Mouse (Mus musculus): ENCODE results near the gene Ppp1r12b. TPM values are rescaled to one million over a fixed set of nuclear protein-coding genes. Genes with fewer than 3 reads are reported as not detected.

Ppp1r12b gene
- polyA plus RNA-seq, 1 experiment from 2014 or later = 12.5 TPM

GRCm38 (mm10) chr1:134911892-134912291, 43.9 kb downstream of the Ppp1r12b start:
- Histone ChIP-seq H3K4me2 (replicated peaks; ENCODE audit: low read depth) (no peak overlapping the region), H3K9ac (ENCODE audit: low read length) (no peak overlapping the region), H3K36me3 (ENCODE audit: control insufficient read depth, insufficient read depth, low read length) (no peaks in the 10 kb centered on the region), H3K4me1 (replicated peaks; ENCODE audit: control insufficient read depth, insufficient read depth) (no peaks in the 10 kb centered on the region), H3K4me3 (ENCODE audit: low read depth, low read length) (no peak overlapping the region), H3K27ac (replicated peaks) (no peak overlapping the region), H3K27me3 (ENCODE audit: control insufficient read depth, insufficient read depth, low read length) (no peaks in the 10 kb centered on the region), H3K9me3 (ENCODE audit: control insufficient read depth, low read length) (no peaks in the 10 kb centered on the region)
- TF ChIP-seq EP300 (optimal IDR thresholded peaks at IDR 0.05) = no peak
- TF ChIP-seq CTCF (IDR thresholded peaks at IDR 0.05; ENCODE audit: low read depth) = no peak
- ATAC-seq (ENCODE audit: low FRiP score, low TSS enrichment) = no peak
- no peak for DNase-seq (ENCODE audit: low spot score)
- 83% methylated on average over 4 of the region's 4 CpGs for WGBS

- Histone ChIP-seq H3K36me3 (ENCODE audit: control insufficient read depth, insufficient read depth, low read length) (no peaks in the 10 kb centered on the region), H3K4me1 (replicated peaks; ENCODE audit: control insufficient read depth, insufficient read depth) (no peaks in the 10 kb centered on the region), H3K27ac (replicated peaks) (no peak overlapping the region), H3K4me3 (ENCODE audit: low read depth, low read length) (no peak overlapping the region), H3K9me3 (ENCODE audit: control insufficient read depth, low read length) (no peaks in the 10 kb centered on the region), H3K9ac (ENCODE audit: low read length) (no peak overlapping the region), H3K27me3 (ENCODE audit: control insufficient read depth, insufficient read depth, low read length) (no peaks in the 10 kb centered on the region), H3K4me2 (replicated peaks; ENCODE audit: low read depth) (no peak overlapping the region)
- WGBS = 47% methylated on average over 3 of the region's 3 CpGs
- ATAC-seq (ENCODE audit: low FRiP score, low TSS enrichment) = no peak
- no peak for DNase-seq (ENCODE audit: low spot score)
- no peak for TF ChIP-seq CTCF (IDR thresholded peaks at IDR 0.05; ENCODE audit: low read depth)
- no peak for TF ChIP-seq EP300 (optimal IDR thresholded peaks at IDR 0.05)
Observed at GRCm38 (mm10) chr1:134910037-134910436, 45.7 kb downstream of the Ppp1r12b start.

DNA sequence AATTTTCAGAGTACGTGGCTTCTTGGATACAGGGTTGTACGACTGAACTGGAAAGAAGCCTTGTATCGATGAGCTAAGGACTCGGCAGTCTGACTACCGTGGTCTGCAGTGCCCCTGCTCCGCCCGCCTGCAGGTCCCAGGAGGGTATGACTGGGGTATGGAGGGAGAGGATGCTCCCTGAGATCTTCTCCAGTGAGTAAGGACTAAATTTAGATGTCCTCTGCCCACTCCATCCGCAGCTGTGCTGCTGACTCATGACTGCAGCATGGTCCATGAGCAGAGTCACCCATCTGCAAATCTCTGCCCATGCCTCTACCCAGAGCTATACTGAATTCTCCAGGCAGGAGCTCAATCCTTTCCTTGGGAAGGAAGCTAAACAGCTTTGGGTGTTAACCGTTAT, 46.3 kb downstream of the Ppp1r12b start:
- no peak for ATAC-seq (ENCODE audit: low FRiP score, low TSS enrichment)
- WGBS = 57% methylated on average over 9 of the region's 9 CpGs

DNA sequence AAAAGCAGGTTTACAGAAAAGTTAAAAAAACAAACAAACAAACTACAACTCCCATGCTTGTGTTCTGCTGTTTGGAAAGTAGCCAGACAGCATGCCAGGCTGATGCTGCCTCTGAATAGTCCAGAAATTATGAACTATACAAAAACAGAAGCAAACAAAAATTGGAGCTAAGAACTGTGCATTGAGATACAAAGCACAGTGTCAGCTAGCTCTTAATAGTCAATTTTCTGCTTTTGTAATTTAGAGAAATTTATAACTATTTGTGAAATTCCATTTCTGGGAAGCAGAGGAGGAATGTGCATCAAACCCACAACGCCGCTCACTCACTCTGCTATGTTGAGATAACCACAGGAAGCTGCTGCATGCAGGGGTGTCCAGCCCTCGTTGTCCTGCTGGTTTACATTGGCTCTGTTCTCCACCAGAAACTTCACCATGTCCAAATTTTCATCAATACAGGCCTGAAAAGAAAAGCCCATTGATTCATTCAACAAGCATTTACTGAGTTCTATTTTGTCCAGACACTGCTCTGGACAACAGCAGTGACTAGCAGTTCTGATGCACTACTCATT, 53.6 kb downstream of the Ppp1r12b start:
- Histone ChIP-seq H3K27me3 (ENCODE audit: control insufficient read depth, insufficient read depth, low read length) (no peaks in the 10 kb centered on the region), H3K4me2 (replicated peaks; ENCODE audit: low read depth) (no peak overlapping the region), H3K4me3 (ENCODE audit: low read depth, low read length) (no peak overlapping the region), H3K36me3 (ENCODE audit: control insufficient read depth, insufficient read depth, low read length) (no peaks in the 10 kb centered on the region), H3K4me1 (replicated peaks; ENCODE audit: control insufficient read depth, insufficient read depth) (no peaks in the 10 kb centered on the region), H3K9ac (ENCODE audit: low read length) (no peak overlapping the region), H3K9me3 (ENCODE audit: control insufficient read depth, low read length) (no peaks in the 10 kb centered on the region), H3K27ac (replicated peaks) (no peak overlapping the region)
- 61% methylated on average over 3 of the region's 3 CpGs for WGBS
- TF ChIP-seq CTCF (IDR thresholded peaks at IDR 0.05; ENCODE audit: low read depth) = no peak
- no peak for TF ChIP-seq EP300 (optimal IDR thresholded peaks at IDR 0.05)
- no peak for ATAC-seq (ENCODE audit: low FRiP score, low TSS enrichment)
- DNase-seq (ENCODE audit: low spot score) = no peak

More for the DNA sequence above, 46.3 kb downstream of the Ppp1r12b start:
- Histone ChIP-seq H3K27me3 (ENCODE audit: control insufficient read depth, insufficient read depth, low read length) (no peaks in the 10 kb centered on the region), H3K4me1 (replicated peaks; ENCODE audit: control insufficient read depth, insufficient read depth) (no peaks in the 10 kb centered on the region), H3K9ac (ENCODE audit: low read length) (no peak overlapping the region), H3K9me3 (ENCODE audit: control insufficient read depth, low read length) (no peaks in the 10 kb centered on the region), H3K27ac (replicated peaks) (no peak overlapping the region), H3K4me2 (replicated peaks; ENCODE audit: low read depth) (no peak overlapping the region), H3K4me3 (ENCODE audit: low read depth, low read length) (no peak overlapping the region), H3K36me3 (ENCODE audit: control insufficient read depth, insufficient read depth, low read length) (no peaks in the 10 kb centered on the region)
- TF ChIP-seq EP300 (optimal IDR thresholded peaks at IDR 0.05) = no peak
- TF ChIP-seq CTCF (IDR thresholded peaks at IDR 0.05; ENCODE audit: low read depth) = no peak
- no peak for DNase-seq (ENCODE audit: low spot score)

DNA sequence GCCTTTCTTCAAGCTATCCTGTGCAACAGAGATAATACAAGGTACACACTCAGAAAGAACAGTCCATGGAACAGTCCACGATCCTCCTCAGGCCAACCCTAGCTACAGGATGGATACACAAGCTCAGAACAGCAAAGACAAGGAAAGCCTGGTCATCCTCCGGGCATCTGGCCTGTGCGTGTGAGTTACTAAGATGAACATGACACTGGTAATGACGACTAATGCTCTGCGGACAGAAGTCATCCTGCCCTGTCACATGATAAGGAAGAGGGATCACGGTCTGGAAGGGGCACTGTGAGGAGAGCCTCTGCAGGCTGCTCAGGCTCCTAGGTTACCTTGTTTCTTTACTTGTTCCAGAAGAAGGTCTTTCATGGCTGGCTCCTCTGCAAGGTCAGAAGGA, 59.7 kb downstream of the Ppp1r12b start:
- no peak for ATAC-seq (ENCODE audit: low FRiP score, low TSS enrichment)
- DNase-seq (ENCODE audit: low spot score) = no peak
- 97% methylated on average over 6 of the region's 6 CpGs for WGBS
- Histone ChIP-seq H3K9ac (ENCODE audit: low read length) (no peak overlapping the region), H3K4me2 (replicated peaks; ENCODE audit: low read depth) (no peak overlapping the region), H3K36me3 (ENCODE audit: control insufficient read depth, insufficient read depth, low read length) (no peaks in the 10 kb centered on the region), H3K4me3 (ENCODE audit: low read depth, low read length) (no peak overlapping the region), H3K27me3 (ENCODE audit: control insufficient read depth, insufficient read depth, low read length) (no peaks in the 10 kb centered on the region), H3K27ac (replicated peaks) (no peak overlapping the region), H3K4me1 (replicated peaks; ENCODE audit: control insufficient read depth, insufficient read depth) (no peaks in the 10 kb centered on the region), H3K9me3 (ENCODE audit: control insufficient read depth, low read length) (no peaks in the 10 kb centered on the region)
- TF ChIP-seq CTCF (IDR thresholded peaks at IDR 0.05; ENCODE audit: low read depth) = no peak
- no peak for TF ChIP-seq EP300 (optimal IDR thresholded peaks at IDR 0.05)

GRCm38 (mm10) chr1:134894803-134895202, 60.9 kb downstream of the Ppp1r12b start:
- no peak for ATAC-seq (ENCODE audit: low FRiP score, low TSS enrichment)
- no peak overlapping the region for H3K27ac ChIP-seq (replicated peaks)
- WGBS = 96% methylated on average over 3 of the region's 3 CpGs
- H3K27me3 ChIP-seq (ENCODE audit: control insufficient read depth, insufficient read depth, low read length) = no peaks in the 10 kb centered on the region
- no peaks in the 10 kb centered on the region for H3K4me1 ChIP-seq (replicated peaks; ENCODE audit: control insufficient read depth, insufficient read depth)
- H3K9me3 ChIP-seq (ENCODE audit: control insufficient read depth, low read length) = no peaks in the 10 kb centered on the region
- no peak for TF ChIP-seq CTCF (IDR thresholded peaks at IDR 0.05; ENCODE audit: low read depth)
- no peak for TF ChIP-seq EP300 (optimal IDR thresholded peaks at IDR 0.05)
- H3K4me2 ChIP-seq (replicated peaks; ENCODE audit: low read depth) = no peak overlapping the region
- H3K36me3 ChIP-seq (ENCODE audit: control insufficient read depth, insufficient read depth, low read length) = no peaks in the 10 kb centered on the region
- no peak for DNase-seq (ENCODE audit: low spot score)
- H3K4me3 ChIP-seq (ENCODE audit: low read depth, low read length) = no peak overlapping the region
- no peak overlapping the region for H3K9ac ChIP-seq (ENCODE audit: low read length)
